Mouse (Mus musculus): ENCODE measurements around the gene Mab21l1.

Mab21l1 gene

GRCm38 (mm10) chr3:55782056-55782687 is at the start of gene Mab21l1:
Gene Mab21l1, plus strand, starts transcription at chr3:55782510.
- DNase-seq, result peak; percentile 27

- DNase-seq, result no peak
These were observed 48.6 kb upstream of the Mab21l1 start for GRCm38 (mm10) chr3:55733665-55734064.

GRCm38 (mm10) chr3:55741428-55741827 is 40.9 kb upstream of the Mab21l1 start:
- DNase-seq, result no peak

- no peak for DNase-seq
These were observed 40.1 kb upstream of the Mab21l1 start for GRCm38 (mm10) chr3:55742218-55742617.

- no peak for DNase-seq
These were observed 39.7 kb upstream of the Mab21l1 start for GRCm38 (mm10) chr3:55742654-55743053.

- no peak for DNase-seq
These were observed 38.4 kb upstream of the Mab21l1 start for GRCm38 (mm10) chr3:55743885-55744284.

GRCm38 (mm10) chr3:55750445-55751065 is 31.8 kb upstream of the Mab21l1 start:
- DNase-seq, result no peak

GRCm38 (mm10) chr3:55751363-55751762 is 30.9 kb upstream of the Mab21l1 start:
- DNase-seq, result no peak

GRCm38 (mm10) chr3:55752558-55752957 is 29.8 kb upstream of the Mab21l1 start:
- DNase-seq, result no peak

GRCm38 (mm10) chr3:55753872-55754271 is 28.4 kb upstream of the Mab21l1 start:
- no peak for DNase-seq

GRCm38 (mm10) chr3:55754981-55755608 is 27.2 kb upstream of the Mab21l1 start:
- no peak for DNase-seq

- no peak for DNase-seq
These were observed 26.3 kb upstream of the Mab21l1 start for GRCm38 (mm10) chr3:55755805-55756601.

GRCm38 (mm10) chr3:55756602-55757190 is 25.6 kb upstream of the Mab21l1 start:
- no peak for DNase-seq

- no peak for DNase-seq
These were observed 24.0 kb upstream of the Mab21l1 start for GRCm38 (mm10) chr3:55758297-55758696.

- DNase-seq, result no peak
These were observed 18.7 kb upstream of the Mab21l1 start for GRCm38 (mm10) chr3:55763591-55763990.

GRCm38 (mm10) chr3:55768654-55769053 is 13.7 kb upstream of the Mab21l1 start:
- no peak for DNase-seq

GRCm38 (mm10) chr3:55769308-55769707 is 13.0 kb upstream of the Mab21l1 start:
- DNase-seq, result no peak

GRCm38 (mm10) chr3:55774203-55774602 is 8.1 kb upstream of the Mab21l1 start:
- DNase-seq, result no peak

- DNase-seq, result no peak
These were observed 7.1 kb upstream of the Mab21l1 start for GRCm38 (mm10) chr3:55775245-55775644.

- no peak for DNase-seq
These were observed 6.6 kb upstream of the Mab21l1 start for GRCm38 (mm10) chr3:55775753-55776152.

GRCm38 (mm10) chr3:55777501-55777900 is 4.8 kb upstream of the Mab21l1 start:
- DNase-seq, result no peak

- DNase-seq, result no peak
These were observed 3.3 kb upstream of the Mab21l1 start for GRCm38 (mm10) chr3:55778764-55779730.
